Mouse (Mus musculus) cerebellum, adult 2 months (tissue): ENCODE measurements around the gene Manba. TPM values are rescaled to one million over a fixed set of nuclear protein-coding genes. Genes with fewer than 3 reads are reported as not detected.

Experiments
- DNase-seq, 2 experiments: peaks; one replicate each; pipeline ENCODE4 v3.0.0; 2021
- H3K27ac ChIP-seq: fragments of 200-500 bp; 2 replicates; pipeline ENCODE4 v1.5.1; 2012; ENCODE audit warnings: low read length, control low read depth, inconsistent platforms; ENCODE audit not compliant: insufficient read depth
- H3K27me3 ChIP-seq: fragments of 200-500 bp; 2 replicates; pipeline ENCODE4 v1.6.1; 2012; ENCODE audit warnings: inconsistent platforms, mild to moderate bottlenecking, low read length, moderate library complexity; ENCODE audit not compliant: control insufficient read depth, insufficient read depth
- H3K4me1 ChIP-seq: fragments of 200-500 bp; 2 replicates; pipeline ENCODE4 v1.6.1; 2011; ENCODE audit warnings: low read length; ENCODE audit not compliant: control insufficient read depth, insufficient read depth
- H3K4me3 ChIP-seq: fragments of 200-500 bp; replicated peaks from 2 replicates; pipeline ENCODE3; 2011; ENCODE audit warnings: mild to moderate bottlenecking, low read depth, low read length, control low read depth; ENCODE audit not compliant: insufficient read depth
- CTCF ChIP-seq: fragments of 200-500 bp; IDR thresholded peaks from 2 replicates; pipeline ENCODE4 v1.5.1; 2011; ENCODE audit warnings: low read depth, mild to moderate bottlenecking, control low read depth, low read length, moderate library complexity, borderline replicate concordance; ENCODE audit not compliant: insufficient read depth
- POLR2A ChIP-seq: fragments of 200-500 bp; IDR thresholded peaks from 2 replicates; pipeline ENCODE4 v1.6.1; 2011; ENCODE audit warnings: low read length, control low read depth, borderline replicate concordance; ENCODE audit not compliant: insufficient read depth
- WGBS: fragments of 180-500 bp; shearing (Covaris S2); methylation state at CpG from one replicate; pipeline ENCODE4 v1.1.7; 2018; 5-methylcytosine and 5-hydroxymethylcytosine counted together
- polyA plus RNA-seq: library from polyadenylated mRNA; depleted of rRNA; stranded (reverse); fragments of >200 nt; gene quantifications from 2 replicates; pipeline ENCODE4 v1.2.3, GENCODE M21; 2012

The Manba gene
- polyA plus RNA-seq, 1 experiment: 8.8 TPM

DNA sequence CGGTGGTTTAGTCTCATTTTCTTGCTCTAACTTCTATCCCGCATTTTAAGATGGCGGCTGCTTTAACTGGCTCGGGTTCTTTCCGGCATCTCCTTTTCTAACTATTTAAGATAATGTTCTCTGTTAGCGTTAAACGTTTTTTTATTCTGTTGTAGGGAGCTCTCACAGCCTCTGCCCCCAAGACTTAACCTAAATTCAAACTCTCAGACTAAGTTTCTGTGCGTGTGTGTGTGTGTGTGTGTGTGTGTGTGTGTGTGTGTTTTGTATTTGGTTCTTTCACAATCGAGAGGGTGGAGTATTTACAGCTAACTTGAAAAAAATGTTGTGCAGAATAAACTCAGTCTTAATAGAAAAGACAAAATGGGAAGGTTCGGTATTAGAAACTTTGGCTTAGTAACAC, 44.8 kb upstream of the Manba start:
- 7% methylated on average over 10 of the region's 10 CpGs for WGBS
- no peak for DNase-seq
- no peak overlapping the region for H3K27ac ChIP-seq
- no peaks in the 10 kb centered on the region for H3K4me1 ChIP-seq
- TF ChIP-seq CTCF (no peak), POLR2A (no peak)
- peak overlapping the region; percentile 86 for H3K4me3 ChIP-seq
- no peaks in the 10 kb centered on the region for H3K27me3 ChIP-seq

DNA sequence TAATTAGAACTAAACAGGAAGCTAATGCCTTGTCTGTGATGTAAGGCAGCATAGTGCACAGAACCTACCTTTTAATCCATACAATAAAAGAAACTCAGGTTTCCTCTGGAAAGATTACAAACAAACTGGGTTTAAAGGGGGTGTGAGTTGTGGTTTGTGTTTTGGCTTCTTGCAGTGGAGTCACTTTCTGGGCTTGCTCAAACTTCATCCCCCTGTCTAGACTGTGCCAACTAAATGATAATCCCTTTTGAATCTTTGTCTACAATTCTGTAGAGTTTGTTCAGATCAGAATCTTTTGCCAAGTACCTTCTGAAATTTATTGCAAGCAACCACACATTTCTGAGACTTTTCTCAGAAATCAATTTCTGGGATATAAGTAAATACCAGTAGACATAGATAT, 40.5 kb upstream of the Manba start:
- TF ChIP-seq CTCF (no peak), POLR2A (no peak)
- H3K4me3 ChIP-seq: no peak overlapping the region
- peaks cover 3% of the 10 kb centered on the region; the same call in 1 of the 2 replicates for H3K4me1 ChIP-seq
- no peak overlapping the region for H3K27ac ChIP-seq
- no peaks in the 10 kb centered on the region for H3K27me3 ChIP-seq
- DNase-seq: no peak

DNA sequence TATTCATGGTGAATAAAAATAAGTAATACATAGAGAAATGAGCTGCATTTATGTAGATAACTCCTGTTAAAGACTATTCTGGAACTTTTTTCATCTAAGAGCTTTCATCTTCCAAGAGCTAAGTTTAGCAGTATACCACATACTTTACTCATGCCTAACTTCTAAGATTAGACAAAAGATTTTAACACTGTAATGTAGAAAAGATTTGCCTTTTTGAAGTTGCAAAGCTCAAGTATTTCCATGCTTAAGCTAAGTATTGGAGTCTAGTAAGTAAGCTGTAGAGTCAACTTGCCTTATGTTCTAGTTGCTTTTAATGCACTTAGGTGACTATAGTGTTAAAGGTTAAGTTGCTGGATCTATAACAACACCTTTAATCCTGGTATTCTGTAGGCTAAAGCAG, 26.4 kb upstream of the Manba start:
- no peaks in the 10 kb centered on the region for H3K27me3 ChIP-seq
- DNase-seq: no peak

GRCm38 (mm10) chr3:135468402-135468801, 17.0 kb upstream of the Manba start:
- TF ChIP-seq CTCF (no peak), POLR2A (no peak)
- DNase-seq: no peak
- peaks cover 5% of the 10 kb centered on the region; the same call in 1 of the 2 replicates for H3K4me1 ChIP-seq
- 93% methylated on average over 1 of the region's 1 CpGs for WGBS
- no peaks in the 10 kb centered on the region for H3K27me3 ChIP-seq
- no peak overlapping the region for H3K4me3 ChIP-seq
- no peak overlapping the region for H3K27ac ChIP-seq

More for the DNA sequence above, 26.4 kb upstream of the Manba start:
- no peaks in the 10 kb centered on the region for H3K4me1 ChIP-seq
- H3K27ac ChIP-seq: no peak overlapping the region
- no peak overlapping the region for H3K4me3 ChIP-seq
- TF ChIP-seq POLR2A: no peak
- no peak for TF ChIP-seq CTCF

GRCm38 (mm10) chr3:135469146-135469545, 16.3 kb upstream of the Manba start:
- DNase-seq: peak in 1 of 2 experiments; percentile 52
- 13% methylated on average over 3 of the region's 3 CpGs for WGBS
- Histone ChIP-seq H3K4me3 (no peak overlapping the region), H3K4me1 (peaks cover 5% of the 10 kb centered on the region; the same call in 1 of the 2 replicates), H3K27me3 (no peaks in the 10 kb centered on the region), H3K27ac (no peak overlapping the region)
- no peak for TF ChIP-seq CTCF
- TF ChIP-seq POLR2A: no peak

DNA sequence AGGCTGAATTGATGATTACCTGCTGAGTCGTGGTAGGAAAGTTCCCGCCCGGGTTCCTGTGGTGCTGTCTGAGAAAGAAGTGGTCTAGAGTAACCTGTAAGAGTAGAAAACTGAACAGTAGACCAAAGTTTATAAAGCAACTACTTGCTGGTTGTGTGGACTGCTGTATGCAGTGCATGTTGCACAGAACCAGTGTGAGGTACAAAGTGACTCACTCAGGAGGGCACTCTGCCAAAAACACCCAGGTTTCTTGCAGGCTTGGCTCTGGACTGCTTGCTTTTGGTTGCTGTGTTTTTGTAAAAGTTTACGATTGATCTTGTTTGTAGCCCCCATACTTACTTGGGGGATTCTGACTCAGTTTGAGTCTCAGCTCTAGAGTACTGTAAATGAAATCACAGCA, 15.4 kb upstream of the Manba start:
- Histone ChIP-seq H3K4me3 (no peak overlapping the region), H3K27me3 (no peaks in the 10 kb centered on the region), H3K4me1 (peaks cover 5% of the 10 kb centered on the region; the same call in 1 of the 2 replicates), H3K27ac (no peak overlapping the region)
- peak; percentile 78 to 87 for DNase-seq
- 3% methylated on average over 4 of the region's 4 CpGs for WGBS
- TF ChIP-seq CTCF (no peak), POLR2A (no peak)

DNA sequence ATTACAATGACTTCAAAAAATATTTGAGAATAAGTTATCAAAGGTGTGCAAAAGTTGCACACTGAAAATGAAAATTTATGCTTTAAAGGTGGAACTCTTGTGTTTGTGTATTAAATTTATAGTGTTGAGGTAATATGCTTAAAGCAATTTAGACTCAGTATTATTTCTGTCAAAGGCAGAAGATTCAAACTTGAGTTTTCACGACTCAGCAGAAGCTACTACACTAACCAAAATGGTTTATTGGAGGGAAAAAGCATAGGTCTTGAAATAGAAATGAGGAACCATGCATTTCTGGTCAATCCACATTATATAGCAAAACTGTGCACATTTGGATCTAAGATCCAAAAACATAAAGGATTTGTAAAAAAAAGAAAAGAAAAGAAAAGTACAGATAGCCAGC, 14.6 kb upstream of the Manba start:
- TF ChIP-seq CTCF: no peak
- no peak overlapping the region for H3K4me3 ChIP-seq
- H3K27ac ChIP-seq: no peak overlapping the region
- 81% methylated on average over 1 of the region's 1 CpGs for WGBS
- peaks cover 5% of the 10 kb centered on the region; the same call in 1 of the 2 replicates for H3K4me1 ChIP-seq
- no peak for DNase-seq
- no peaks in the 10 kb centered on the region for H3K27me3 ChIP-seq

DNA sequence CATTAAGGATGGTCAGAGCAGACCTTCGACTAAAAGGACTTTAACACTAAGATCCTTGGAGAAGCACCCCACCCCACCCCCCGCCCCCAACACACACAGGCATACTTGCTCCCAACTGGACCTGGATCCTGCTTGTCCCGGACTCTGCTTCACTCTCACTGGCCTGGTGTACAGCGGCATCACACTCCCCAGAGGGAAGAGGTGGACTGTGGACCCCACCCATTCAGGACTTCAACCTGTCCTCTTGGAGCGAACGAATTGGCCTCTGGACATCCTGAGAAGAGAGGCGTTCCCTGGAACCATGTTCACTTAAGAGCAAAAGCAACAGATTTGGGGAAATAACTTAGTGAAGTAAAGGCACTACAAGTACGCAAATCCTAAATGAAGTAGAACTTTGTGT, 10.4 kb upstream of the Manba start:
- no peaks in the 10 kb centered on the region for H3K4me1 ChIP-seq
- no peaks in the 10 kb centered on the region for H3K27me3 ChIP-seq
- no peak overlapping the region for H3K4me3 ChIP-seq
- WGBS: 90% methylated on average over 8 of the region's 8 CpGs
- no peak for DNase-seq
- TF ChIP-seq POLR2A (no peak), CTCF (no peak)
- H3K27ac ChIP-seq: no peak overlapping the region
